Mouse (Mus musculus): ENCODE results near the gene Mrps12. TPM values are rescaled to one million over a fixed set of nuclear protein-coding genes. Genes with fewer than 3 reads are reported as not detected.
"Not testable (repeated sequence)": the region's sequence is repeated elsewhere in the genome, so short reads cannot be mapped to it uniquely, and the experiment has no call there.

The Mrps12 gene
- total RNA-seq, 2 experiments from 2014 or later: 41.8 to 125 TPM

- ATAC-seq (replicated peaks; ENCODE audit: poor library complexity, severe bottlenecking): no peak
Measured at GRCm38 (mm10) chr7:28715598-28715997, 26.0 kb downstream of the Mrps12 start.

GRCm38 (mm10) chr7:28714667-28715066, 27.0 kb downstream of the Mrps12 start:
- no peak for ATAC-seq (replicated peaks; ENCODE audit: poor library complexity, severe bottlenecking)

GRCm38 (mm10) chr7:28710962-28711361, 30.7 kb downstream of the Mrps12 start:
- ATAC-seq (replicated peaks; ENCODE audit: poor library complexity, severe bottlenecking): no peak

- peak; percentile 97 for ATAC-seq (replicated peaks; ENCODE audit: poor library complexity, severe bottlenecking)
Measured at GRCm38 (mm10) chr7:28709454-28709853, 32.2 kb downstream of the Mrps12 start.

- ATAC-seq (replicated peaks; ENCODE audit: poor library complexity, severe bottlenecking): peak; percentile 74
Measured at GRCm38 (mm10) chr7:28702601-28703143, 38.9 kb downstream of the Mrps12 start.

GRCm38 (mm10) chr7:28701306-28701705, 40.3 kb downstream of the Mrps12 start:
- not testable (repeated sequence) for ATAC-seq (replicated peaks; ENCODE audit: poor library complexity, severe bottlenecking)

- no peak for ATAC-seq (replicated peaks; ENCODE audit: poor library complexity, severe bottlenecking)
Measured at GRCm38 (mm10) chr7:28700269-28700668, 41.4 kb downstream of the Mrps12 start.

- ATAC-seq (replicated peaks; ENCODE audit: poor library complexity, severe bottlenecking): no peak
Measured at GRCm38 (mm10) chr7:28697277-28697676, 44.3 kb downstream of the Mrps12 start.

- ATAC-seq (replicated peaks; ENCODE audit: poor library complexity, severe bottlenecking): peak; percentile 71
Measured at GRCm38 (mm10) chr7:28694966-28695511, 46.6 kb downstream of the Mrps12 start.

- no peak for ATAC-seq (replicated peaks; ENCODE audit: poor library complexity, severe bottlenecking)
Measured at GRCm38 (mm10) chr7:28694423-28694822, 47.2 kb downstream of the Mrps12 start.

- ATAC-seq (replicated peaks; ENCODE audit: poor library complexity, severe bottlenecking): peak; percentile 83
Measured at GRCm38 (mm10) chr7:28693321-28693966, 48.2 kb downstream of the Mrps12 start.

GRCm38 (mm10) chr7:28692545-28693320, 48.9 kb downstream of the Mrps12 start, which contains the start of gene Fbxo27:
Gene Fbxo27, plus strand, starts transcription at chr7:28692849.
- no peak for ATAC-seq (replicated peaks; ENCODE audit: poor library complexity, severe bottlenecking)

- ATAC-seq (replicated peaks; ENCODE audit: poor library complexity, severe bottlenecking): no peak
Measured at GRCm38 (mm10) chr7:28691075-28691474, 50.5 kb downstream of the Mrps12 start.

Other genes with a start within 250 kb of the Mrps12 start
- not detected in 2 replicates for gene Ifnl2, start 231.4 kb downstream of the Mrps12 start, total RNA-seq (2014; fragmentation: Nextera tagmentation)
- gene Ifnl2, start 231.4 kb downstream of the Mrps12 start, total RNA-seq (2017): not detected in 2 replicates
- not detected in 2 replicates for gene Ifnl3, start 219.0 kb downstream of the Mrps12 start, total RNA-seq (2014; fragmentation: Nextera tagmentation)
- gene Ifnl3, start 219.0 kb downstream of the Mrps12 start, total RNA-seq (2017): not detected in 2 replicates
- not detected in 2 replicates for gene Sycn, start 200.9 kb downstream of the Mrps12 start, total RNA-seq (2014; fragmentation: Nextera tagmentation)
- not detected in 2 replicates for gene Sycn, start 200.9 kb downstream of the Mrps12 start, total RNA-seq (2017)
- not detected in 2 replicates for gene Nccrp1, start 194.6 kb downstream of the Mrps12 start, total RNA-seq (2014; fragmentation: Nextera tagmentation)
- not detected in 2 replicates for gene Nccrp1, start 194.6 kb downstream of the Mrps12 start, total RNA-seq (2017)
- gene Samd4b, start 143.7 kb downstream of the Mrps12 start, total RNA-seq (2014; fragmentation: Nextera tagmentation): 17.5 and 25.0 TPM in 2 replicates
- gene Samd4b, start 143.7 kb downstream of the Mrps12 start, total RNA-seq (2017): 3.4 and 3.9 TPM in 2 replicates
- gene Pak4, start 143.6 kb downstream of the Mrps12 start, total RNA-seq (2014; fragmentation: Nextera tagmentation): 3.2 and 3.7 TPM in 2 replicates
- 3.4 and 6.4 TPM in 2 replicates for gene Pak4, start 143.6 kb downstream of the Mrps12 start, total RNA-seq (2017)
- not detected in 2 replicates for gene Acp7, start 110.5 kb downstream of the Mrps12 start, total RNA-seq (2014; fragmentation: Nextera tagmentation)
- not detected in 2 replicates for gene Acp7, start 110.5 kb downstream of the Mrps12 start, total RNA-seq (2017)
- 4.3 TPM in 1 of 2 replicates, not detected in the other for gene Fbxo27, start 49.0 kb downstream of the Mrps12 start, total RNA-seq (2014; fragmentation: Nextera tagmentation)
- 0.17 TPM in 1 of 2 replicates, not detected in the other for gene Fbxo27, start 49.0 kb downstream of the Mrps12 start, total RNA-seq (2017)
- gene Fbxo17, start 25.0 kb downstream of the Mrps12 start, total RNA-seq (2014; fragmentation: Nextera tagmentation): 1.3 and 3.3 TPM in 2 replicates
- 1.3 and 2.1 TPM in 2 replicates for gene Fbxo17, start 25.0 kb downstream of the Mrps12 start, total RNA-seq (2017)
- 19.6 and 21.6 TPM in 2 replicates for gene Sars2, start 172 bp upstream of the Mrps12 start, total RNA-seq (2014; fragmentation: Nextera tagmentation)
- gene Sars2, start 172 bp upstream of the Mrps12 start, total RNA-seq (2017): 10.4 and 12.4 TPM in 2 replicates
- gene Ccer2, start 14.4 kb upstream of the Mrps12 start, total RNA-seq (2014; fragmentation: Nextera tagmentation): not detected in 2 replicates
- gene Ccer2, start 14.4 kb upstream of the Mrps12 start, total RNA-seq (2017): not detected in 2 replicates
- gene Sirt2, start 24.9 kb upstream of the Mrps12 start, total RNA-seq (2014; fragmentation: Nextera tagmentation): 49.5 and 50.5 TPM in 2 replicates
- 13.9 and 28.8 TPM in 2 replicates for gene Sirt2, start 24.9 kb upstream of the Mrps12 start, total RNA-seq (2017)
- 22.0 and 36.0 TPM in 2 replicates for gene Nfkbib, start 25.7 kb upstream of the Mrps12 start, total RNA-seq (2014; fragmentation: Nextera tagmentation)
- gene Nfkbib, start 25.7 kb upstream of the Mrps12 start, total RNA-seq (2017): 20.0 and 24.1 TPM in 2 replicates
- 67.9 and 72.3 TPM in 2 replicates for gene Rinl, start 47.1 kb upstream of the Mrps12 start, total RNA-seq (2014; fragmentation: Nextera tagmentation)
- gene Rinl, start 47.1 kb upstream of the Mrps12 start, total RNA-seq (2017): 55.9 and 75.5 TPM in 2 replicates
- gene Hnrnpl, start 66.7 kb upstream of the Mrps12 start, total RNA-seq (2014; fragmentation: Nextera tagmentation): 466 and 510 TPM in 2 replicates
- 276 and 296 TPM in 2 replicates for gene Hnrnpl, start 66.7 kb upstream of the Mrps12 start, total RNA-seq (2017)
- gene Ech1, start 83.4 kb upstream of the Mrps12 start, total RNA-seq (2014; fragmentation: Nextera tagmentation): 125 and 134 TPM in 2 replicates
- 76.3 and 99.3 TPM in 2 replicates for gene Ech1, start 83.4 kb upstream of the Mrps12 start, total RNA-seq (2017)
- gene Lgals4, start 92.0 kb upstream of the Mrps12 start, total RNA-seq (2014; fragmentation: Nextera tagmentation): 20.5 and 20.8 TPM in 2 replicates
- 3.9 and 6.6 TPM in 2 replicates for gene Lgals4, start 92.0 kb upstream of the Mrps12 start, total RNA-seq (2017)
- not detected in 2 replicates for gene Lgals7, start 122.0 kb upstream of the Mrps12 start, total RNA-seq (2014; fragmentation: Nextera tagmentation)
- gene Lgals7, start 122.0 kb upstream of the Mrps12 start, total RNA-seq (2017): not detected in 2 replicates
- not detected in 2 replicates for gene Capn12, start 139.6 kb upstream of the Mrps12 start, total RNA-seq (2014; fragmentation: Nextera tagmentation)
- gene Capn12, start 139.6 kb upstream of the Mrps12 start, total RNA-seq (2017): 0.13 TPM in 1 of 2 replicates, not detected in the other
- 85.8 and 94.3 TPM in 2 replicates for gene Actn4, start 220.5 kb upstream of the Mrps12 start, total RNA-seq (2014; fragmentation: Nextera tagmentation)
- gene Actn4, start 220.5 kb upstream of the Mrps12 start, total RNA-seq (2017): 40.2 and 47.1 TPM in 2 replicates
- gene Eif3k, start 240.0 kb upstream of the Mrps12 start, total RNA-seq (2014; fragmentation: Nextera tagmentation): 474 TPM in 2 replicates
- 400 and 462 TPM in 2 replicates for gene Eif3k, start 240.0 kb upstream of the Mrps12 start, total RNA-seq (2017)
- 46.1 and 62.3 TPM in 2 replicates for gene Map4k1, start 240.2 kb upstream of the Mrps12 start, total RNA-seq (2014; fragmentation: Nextera tagmentation)
- gene Map4k1, start 240.2 kb upstream of the Mrps12 start, total RNA-seq (2017): 42.4 and 48.7 TPM in 2 replicates